Comparison of ENCODE assay signal across 8 mouse cellular contexts in genomic region chr11:85925294-85925743, GRCm38 (mm10). TPM values are rescaled to one million over a fixed set of nuclear protein-coding genes. Genes with fewer than 3 reads are reported as not detected.
DNase-seq lines count a peak whose midpoint lies in the region; ATAC-seq and TF ChIP-seq lines count a peak whose summit lies in the region.

No protein-coding gene starts in this region.

- no peaks in the 10 kb centered on the region for H3K36me3 ChIP-seq in ES-Bruce4 (ENCODE audit: control insufficient read depth, insufficient read depth, low read length, poor library complexity, severe bottlenecking)
- H3K36me3 ChIP-seq in liver, embryonic 13.5 days = no peaks in the 10 kb centered on the region
- H3K36me3 ChIP-seq in neural tube, embryonic 11.5 days (ENCODE audit: control insufficient read depth, insufficient read depth, low read length) = no peaks in the 10 kb centered on the region

- peak overlapping the region; percentile 26; the same call in 1 of the 2 replicates for H3K4me3 ChIP-seq in ES-Bruce4 (ENCODE audit: low read depth, low read length)
- peak overlapping the region; percentile 18; the same call in 1 of the 2 replicates for H3K4me3 ChIP-seq in liver, embryonic 13.5 days (replicated peaks)
- peak overlapping the region; percentile 18; the same call in 1 of the 2 replicates for H3K4me3 ChIP-seq in neural tube, embryonic 11.5 days (ENCODE audit: low read depth, low read length)

- no peaks in the 10 kb centered on the region for H3K9me3 ChIP-seq in ES-Bruce4 (replicated peaks; ENCODE audit: control insufficient read depth, insufficient read depth, low read length, poor library complexity, severe bottlenecking)
- no peaks in the 10 kb centered on the region for H3K9me3 ChIP-seq in liver, embryonic 13.5 days (replicated peaks)
- no peaks in the 10 kb centered on the region for H3K9me3 ChIP-seq in neural tube, embryonic 11.5 days (ENCODE audit: control insufficient read depth, low read length)

- H3K9ac ChIP-seq in ES-Bruce4 (ENCODE audit: low read depth, poor library complexity, severe bottlenecking) = no peak overlapping the region
- no peak overlapping the region for H3K9ac ChIP-seq in liver, embryonic 13.5 days
- H3K9ac ChIP-seq in neural tube, embryonic 11.5 days (ENCODE audit: low read length) = no peak overlapping the region

- no peak for TF ChIP-seq POLR2A in ES-Bruce4 (IDR thresholded peaks at IDR 0.05; ENCODE audit: insufficient read depth, low read length)

- H3K4me2 ChIP-seq in liver, embryonic 13.5 days = peak overlapping the region; percentile 15; the same call in 1 of the 2 replicates
- H3K4me2 ChIP-seq in neural tube, embryonic 11.5 days (ENCODE audit: low read depth) = peak overlapping the region; percentile 46

- H3K27ac ChIP-seq in ES-Bruce4 (ENCODE audit: insufficient read depth, low read length) = no peak overlapping the region
- H3K27ac ChIP-seq in liver, embryonic 13.5 days = no peak overlapping the region
- H3K27ac ChIP-seq in neural tube, embryonic 11.5 days (ENCODE audit: low read depth, low read length) = no peak overlapping the region

- TF ChIP-seq CTCF in ES-Bruce4 (IDR thresholded peaks at IDR 0.05; ENCODE audit: low read depth, low read length) = no peak

- DNase-seq in 3T3-L1 (ENCODE audit: low read depth, low spot score) = peak; percentile 60
- DNase-seq in cerebellum, postnatal 14 days = peak; percentile 20 to 34
- DNase-seq in heart, adult 8-10 months (ENCODE audit: low spot score) = peak; percentile 22
- peak; percentile 40 for DNase-seq in kidney, adult 18-20 months
- no peak for DNase-seq in liver, embryonic 13.5 days
- peak; percentile 66 for DNase-seq in neural tube, embryonic 11.5 days (ENCODE audit: low spot score)
- no peak for DNase-seq in spleen, adult 12 weeks (ENCODE audit: low spot score)

- 3% methylated on average over 19 of the region's 19 CpGs for WGBS in liver, embryonic 13.5 days (ENCODE audit: insufficient replicate concordance)
- WGBS in neural tube, embryonic 11.5 days = 5% methylated on average over 19 of the region's 19 CpGs

- no peak for ATAC-seq in liver, embryonic 13.5 days (ENCODE audit: low read depth)
- ATAC-seq in neural tube, embryonic 11.5 days (ENCODE audit: insufficient read depth, low FRiP score, low TSS enrichment) = no peak

- H3K4me1 ChIP-seq in ES-Bruce4 (ENCODE audit: control insufficient read depth, insufficient read depth, low read length) = no peaks in the 10 kb centered on the region
- no peaks in the 10 kb centered on the region for H3K4me1 ChIP-seq in liver, embryonic 13.5 days (replicated peaks)
- H3K4me1 ChIP-seq in neural tube, embryonic 11.5 days (ENCODE audit: control insufficient read depth, insufficient read depth, low read length) = 0 out of 2 replicates have a peak, but pooled peaks cover 5% of the 10 kb centered on the region

- H3K27me3 ChIP-seq in ES-Bruce4 (ENCODE audit: control insufficient read depth, insufficient read depth, low read length, poor library complexity, severe bottlenecking) = no peaks in the 10 kb centered on the region
- peaks cover 78% of the 10 kb centered on the region for H3K27me3 ChIP-seq in liver, embryonic 13.5 days
- H3K27me3 ChIP-seq in neural tube, embryonic 11.5 days (ENCODE audit: control insufficient read depth, insufficient read depth, low read length) = peaks cover 37% of the 10 kb centered on the region

- TF ChIP-seq EP300 in ES-Bruce4 (IDR thresholded peaks at IDR 0.05; ENCODE audit: insufficient read depth, low read depth, low read length) = no peak

RNA-seq across cellular contexts. Expression of gene Tbx4, which starts 39.1 kb away (rescaled TPM):
- polyA plus RNA-seq in ES-Bruce4 (2011; ENCODE audit: insufficient read depth, insufficient read length, low read depth, missing spikeins) = 0.62 and 0.69 TPM in 2 replicates
- not detected for total RNA-seq in heart, adult 8-10 months (2022)
- 0.05 and 0.06 TPM in 2 replicates for polyA plus RNA-seq in liver, embryonic 13.5 days (2015; fragmentation: Nextera tagmentation; extraction: Ambion mirVana)
- polyA plus RNA-seq in neural tube, embryonic 11.5 days (2014; fragmentation: Nextera tagmentation; extraction: Ambion mirVana) = 0.20 and 0.24 TPM in 2 replicates

Comparison
In these comparisons a context has a peak if more than half of its experiments do, and no peak if none do; other contexts are left out.
1. DNase-seq: peak in 3T3-L1 (single experiment), cerebellum, postnatal 14 days (2 of 2), heart, adult 8-10 months (single experiment), kidney, adult 18-20 months (single experiment) and neural tube, embryonic 11.5 days (single experiment); none in liver, embryonic 13.5 days (single experiment) and spleen, adult 12 weeks (single experiment).
2. Peak in every context shown above with its lines, with median percentiles within 50 percentile points of each other: H3K4me3 ChIP-seq.